ENCODE assay signal across 8 mouse cellular contexts in the genomic region with DNA sequence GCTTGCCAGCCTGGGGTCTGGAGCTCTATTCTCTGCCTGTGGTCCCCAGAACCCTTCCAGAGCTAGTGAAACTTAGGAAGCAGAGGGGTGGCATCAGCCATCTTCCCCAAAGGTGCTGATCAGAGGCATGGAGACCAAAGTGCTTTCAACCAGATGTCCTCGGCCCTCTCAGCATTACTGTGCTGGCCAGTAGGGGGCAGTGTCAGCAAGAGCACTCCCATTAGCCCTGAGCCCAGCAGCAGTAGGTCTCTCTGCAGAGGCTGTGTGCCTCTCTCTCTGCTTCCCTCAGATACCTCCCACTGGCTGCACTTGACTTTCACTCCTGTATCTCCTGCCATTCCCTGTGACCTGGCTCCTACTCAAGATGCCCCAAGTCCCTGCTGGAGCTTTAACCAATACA. TPM values are rescaled to one million over a fixed set of nuclear protein-coding genes. Genes with fewer than 3 reads are reported as not detected.
DNase-seq lines count a peak whose midpoint lies in the region; ATAC-seq and TF ChIP-seq lines count a peak whose summit lies in the region.
"Had no signal": no experiment of that assay in that cellular context is flagged by ENCODE, and none has a peak within 500 bp of the region (broad histone marks: within the 10 kb centered on the region; RNA-seq: fewer than 3 reads in every experiment).

No protein-coding gene starts in this region.

- no peak overlapping the region for H3K4me2 ChIP-seq in kidney, embryonic 15.5 days
- no peak overlapping the region for H3K4me2 ChIP-seq in intestine, embryonic 16.5 days (ENCODE audit: low read depth, low read length)
- no peak overlapping the region for H3K4me2 ChIP-seq in liver, embryonic 16.5 days (ENCODE audit: low read depth, low read length)
- H3K4me2 ChIP-seq: midbrain, embryonic 12.5 days had no signal

- TF ChIP-seq CTCF in kidney, adult 2 months (conservative IDR thresholded peaks at IDR 0.05; ENCODE audit: insufficient read depth, insufficient read length, low read depth, low read length), result peak; percentile 85

- 27% methylated on average over 1 of the region's 1 CpGs for WGBS in kidney, adult 2 months
- 46% methylated on average over 1 of the region's 1 CpGs for WGBS in kidney, embryonic 15.5 days
- 56% methylated on average over 1 of the region's 1 CpGs for WGBS in intestine, embryonic 16.5 days
- WGBS in liver, embryonic 16.5 days (ENCODE audit: insufficient replicate concordance), result 33% methylated on average over 1 of the region's 1 CpGs

- no peak overlapping the region for H3K4me3 ChIP-seq in kidney, adult 2 months (ENCODE audit: insufficient read depth, low read depth, low read length)
- no peak overlapping the region for H3K4me3 ChIP-seq in kidney, embryonic 15.5 days (replicated peaks)
- H3K4me3 ChIP-seq in intestine, embryonic 16.5 days (ENCODE audit: low read length), result no peak overlapping the region
- H3K4me3 ChIP-seq in liver, embryonic 16.5 days (ENCODE audit: low read depth, low read length), result no peak overlapping the region
- H3K4me3 ChIP-seq: midbrain, embryonic 12.5 days had no signal

- TF ChIP-seq POLR2A in kidney, adult 2 months (IDR thresholded peaks at IDR 0.05; ENCODE audit: low read depth, low read length), result no peak

- H3K9me3 ChIP-seq in kidney, embryonic 15.5 days (replicated peaks), result no peaks in the 10 kb centered on the region
- H3K9me3 ChIP-seq in intestine, embryonic 16.5 days (ENCODE audit: control insufficient read depth, low read length), result no peaks in the 10 kb centered on the region
- H3K9me3 ChIP-seq in liver, embryonic 16.5 days (replicated peaks; ENCODE audit: control insufficient read depth, low read length), result no peaks in the 10 kb centered on the region
- H3K9me3 ChIP-seq: midbrain, embryonic 12.5 days had no signal

- peak; percentile 60 for DNase-seq in kidney, adult 2 months
- DNase-seq in NIH3T3 (ENCODE audit: low read depth), result peak; percentile 80
- peak; percentile 40 for DNase-seq in cerebellum, postnatal 36 days
- peak; percentile 33 for DNase-seq in right cerebral cortex, postnatal 25 days

- no peak overlapping the region for H3K27ac ChIP-seq in kidney, adult 2 months (ENCODE audit: insufficient read depth, low read depth, low read length)
- no peak overlapping the region for H3K27ac ChIP-seq in kidney, embryonic 15.5 days
- H3K27ac ChIP-seq in intestine, embryonic 16.5 days (ENCODE audit: low read length), result no peak overlapping the region
- no peak overlapping the region for H3K27ac ChIP-seq in liver, embryonic 16.5 days (ENCODE audit: low read length)
- H3K27ac ChIP-seq: midbrain, embryonic 12.5 days had no signal

- no peak overlapping the region for H3K9ac ChIP-seq in kidney, embryonic 15.5 days
- H3K9ac ChIP-seq in intestine, embryonic 16.5 days (ENCODE audit: low read depth, low read length), result no peak overlapping the region
- H3K9ac ChIP-seq in liver, embryonic 16.5 days (ENCODE audit: low read depth, low read length), result no peak overlapping the region
- H3K9ac ChIP-seq: midbrain, embryonic 12.5 days had no signal

- ATAC-seq in kidney, embryonic 15.5 days (replicated peaks; ENCODE audit: low FRiP score), result no peak
- peak; percentile 52; the same call in 1 of the 2 replicates for ATAC-seq in intestine, embryonic 16.5 days
- peak; percentile 3; the same call in 1 of the 2 replicates for ATAC-seq in liver, embryonic 16.5 days (ENCODE audit: low read depth)

- no peaks in the 10 kb centered on the region for H3K27me3 ChIP-seq in kidney, adult 2 months (replicated peaks; ENCODE audit: control insufficient read depth, insufficient read depth, low read length)
- H3K27me3 ChIP-seq in kidney, embryonic 15.5 days, result no peaks in the 10 kb centered on the region
- no peaks in the 10 kb centered on the region for H3K27me3 ChIP-seq in intestine, embryonic 16.5 days (replicated peaks; ENCODE audit: control insufficient read depth, insufficient read depth, low read length)
- no peaks in the 10 kb centered on the region for H3K27me3 ChIP-seq in liver, embryonic 16.5 days (ENCODE audit: control insufficient read depth, insufficient read depth, low read depth, low read length)
- H3K27me3 ChIP-seq: midbrain, embryonic 12.5 days had no signal

- no peaks in the 10 kb centered on the region; the same call in none of the 2 replicates for H3K36me3 ChIP-seq in kidney, adult 2 months (ENCODE audit: control insufficient read depth, insufficient read depth, low read length)
- H3K36me3 ChIP-seq in kidney, embryonic 15.5 days, result peaks cover 82% of the 10 kb centered on the region
- H3K36me3 ChIP-seq in intestine, embryonic 16.5 days (ENCODE audit: control insufficient read depth, insufficient read depth, low read length), result peaks cover 23% of the 10 kb centered on the region
- no peaks in the 10 kb centered on the region for H3K36me3 ChIP-seq in liver, embryonic 16.5 days (ENCODE audit: control insufficient read depth, insufficient read depth)

- no peaks in the 10 kb centered on the region for H3K4me1 ChIP-seq in kidney, adult 2 months (ENCODE audit: control insufficient read depth, insufficient read depth, low read length)
- H3K4me1 ChIP-seq in kidney, embryonic 15.5 days, result no peaks in the 10 kb centered on the region
- H3K4me1 ChIP-seq in intestine, embryonic 16.5 days (ENCODE audit: control insufficient read depth, insufficient read depth, low read length), result no peaks in the 10 kb centered on the region
- H3K4me1 ChIP-seq in liver, embryonic 16.5 days (ENCODE audit: control insufficient read depth, low read depth, low read length), result peaks cover 12% of the 10 kb centered on the region
- H3K4me1 ChIP-seq: midbrain, embryonic 12.5 days had no signal

RNA-seq across cellular contexts. Expression of a gene that starts 11.0 kb away (rescaled TPM):
- 52.5 and 58.5 TPM in 2 replicates for polyA plus RNA-seq in kidney, adult 2 months (2012; rRNA removed)
- 62.1 and 66.9 TPM in 2 replicates for polyA plus RNA-seq in kidney, embryonic 15.5 days (2015; fragmentation: Nextera tagmentation; extraction: Ambion mirVana)
- 43.1 and 45.1 TPM in 2 replicates for polyA plus RNA-seq in intestine, embryonic 16.5 days (2015; fragmentation: Nextera tagmentation; extraction: Ambion mirVana)
- polyA plus RNA-seq in liver, embryonic 16.5 days (2015; fragmentation: Nextera tagmentation; extraction: Ambion mirVana), result 23.9 and 24.6 TPM in 2 replicates
